Mouse (Mus musculus) MEL (cell line): Measurements from ENCODE around the gene Hoxd8. TPM values are rescaled to one million over a fixed set of nuclear protein-coding genes. Genes with fewer than 3 reads are reported as not detected.

ENCODE experiments used
- DNase-seq: peaks from one replicate; pipeline ENCODE4 v3.0.0; 2011; ENCODE audit warnings: low read depth, low spot score
- H3K27ac ChIP-seq: 2 replicates; pipeline ENCODE4 v1.5.1; 2012; ENCODE audit warnings: low read depth, mild to moderate bottlenecking, control low read depth, low read length, moderate library complexity; ENCODE audit not compliant: control insufficient read depth
- H3K27me3 ChIP-seq, 2 experiments: fragments of 150-350 bp in 1 of 2; sonication (generic) in 1 of 2; 2 replicates each; pipeline ENCODE4 v1.6.1; 2012; ENCODE audit warnings: low read length in 2 of 2, mild to moderate bottlenecking in 2 of 2, improper control_type of control experiment in 1 of 2, moderate library complexity in 1 of 2; ENCODE audit not compliant: insufficient read depth in 2 of 2, control insufficient read depth in 1 of 2
- H3K36me3 ChIP-seq, 2 experiments: 2 replicates each; pipeline ENCODE4 v1.6.1; 2012 to 2014; ENCODE audit warnings: low read length in 2 of 2, improper control_type of control experiment in 1 of 2, inconsistent platforms in 1 of 2, mild to moderate bottlenecking in 1 of 2; ENCODE audit not compliant: insufficient read depth in 2 of 2, control insufficient read depth in 1 of 2
- H3K4me1 ChIP-seq, 2 experiments: fragments of 150-350 bp in 1 of 2; sonication (generic) in 1 of 2; 2 replicates each; pipeline ENCODE4 v1.6.1; 2012; ENCODE audit warnings: low read length in 2 of 2, improper control_type of control experiment in 1 of 2, mild to moderate bottlenecking in 1 of 2; ENCODE audit not compliant: insufficient read depth in 2 of 2, control insufficient read depth in 1 of 2
- H3K4me3 ChIP-seq, 2 experiments: fragments of 150-350 bp in 1 of 2; sonication (generic) in 1 of 2; 2 replicates each; pipeline ENCODE4 v1.5.1; 2012; ENCODE audit warnings: low read depth in 2 of 2, low read length in 2 of 2, mild to moderate bottlenecking in 2 of 2, moderate library complexity in 2 of 2, control low read depth in 1 of 2, improper control_type of control experiment in 1 of 2; ENCODE audit not compliant: control insufficient read depth in 1 of 2, insufficient read depth in 1 of 2
- H3K79me2 ChIP-seq: 2 replicates; pipeline ENCODE4 v1.6.1; 2012; ENCODE audit warnings: mild to moderate bottlenecking, low read length, moderate library complexity; ENCODE audit not compliant: control insufficient read depth, poor library complexity, insufficient read depth
- H3K9ac ChIP-seq: 2 replicates; pipeline ENCODE4 v1.6.1; 2012; ENCODE audit warnings: low read depth, mild to moderate bottlenecking, control low read depth, low read length, moderate library complexity; ENCODE audit not compliant: control insufficient read depth, poor library complexity, severe bottlenecking
- H3K9me3 ChIP-seq: fragments of 150-350 bp; sonication (generic); replicated peaks from 2 replicates; pipeline ENCODE4 v1.6.1; 2012; ENCODE audit warnings: mild to moderate bottlenecking, low read length, improper control_type of control experiment, moderate library complexity; ENCODE audit not compliant: insufficient read depth
- CHD2 ChIP-seq: IDR thresholded peaks from 2 replicates; pipeline ENCODE4 v1.6.1; 2011; ENCODE audit warnings: low read length, improper control_type of control experiment
- CTCF ChIP-seq, 3 experiments: IDR thresholded peaks in 2 of 3; conservative IDR thresholded peaks in 1 of 3; 2 replicates each; pipeline ENCODE4 v1.5.1; 2011 to 2012; ENCODE audit warnings: low read length in 3 of 3, low read depth in 2 of 3, mild to moderate bottlenecking in 2 of 3, improper control_type of control experiment in 1 of 3, inconsistent platforms in 1 of 3, mixed read lengths in 1 of 3, moderate library complexity in 1 of 3; ENCODE audit not compliant: control insufficient read depth in 1 of 3, insufficient read depth in 1 of 3, poor library complexity in 1 of 3, severe bottlenecking in 1 of 3
- GATA1 ChIP-seq: IDR thresholded peaks from 2 replicates; pipeline ENCODE4 v1.6.1; 2011; ENCODE audit warnings: low read depth, low read length, improper control_type of control experiment
- KAT2A ChIP-seq: conservative IDR thresholded peaks from 2 replicates; pipeline ENCODE4 v1.6.1; 2012; ENCODE audit warnings: low read depth, low read length, improper control_type of control experiment, inconsistent platforms
- MAX ChIP-seq: IDR thresholded peaks from 2 replicates; pipeline ENCODE4 v1.6.1; 2011; ENCODE audit warnings: low read length, improper control_type of control experiment
- MAZ ChIP-seq: IDR thresholded peaks from 2 replicates; pipeline ENCODE4 v1.6.1; 2012; ENCODE audit warnings: low read depth, mild to moderate bottlenecking, inconsistent platforms, low read length, improper control_type of control experiment
- MEF2A ChIP-seq: IDR thresholded peaks from 2 replicates; pipeline ENCODE4 v1.6.1; 2014; ENCODE audit warnings: low read depth, mild to moderate bottlenecking, inconsistent platforms, low read length, improper control_type of control experiment; ENCODE audit not compliant: poor library complexity, insufficient replicate concordance, severe bottlenecking; ENCODE audit errors: extremely low read depth
- MYC ChIP-seq: IDR thresholded peaks from 2 replicates; pipeline ENCODE4 v1.6.1; 2011; ENCODE audit warnings: low read depth, mild to moderate bottlenecking, low read length, improper control_type of control experiment, moderate library complexity
- NRF1 ChIP-seq: IDR thresholded peaks from 2 replicates; pipeline ENCODE4 v1.6.1; 2014; ENCODE audit warnings: low read depth, mild to moderate bottlenecking, inconsistent platforms, low read length, improper control_type of control experiment, moderate library complexity; ENCODE audit not compliant: poor library complexity, insufficient read depth, severe bottlenecking
- POLR2AphosphoS5 ChIP-seq: IDR thresholded peaks from 2 replicates; pipeline ENCODE4 v1.6.1; 2012; ENCODE audit warnings: low read depth, borderline replicate concordance, mild to moderate bottlenecking, inconsistent platforms, low read length, moderate library complexity, mixed read lengths
- RAD21 ChIP-seq: IDR thresholded peaks from 2 replicates; pipeline ENCODE4 v1.6.1; 2011; ENCODE audit warnings: mild to moderate bottlenecking, low read depth, low read length, improper control_type of control experiment
- RCOR1 ChIP-seq: IDR thresholded peaks from 2 replicates; pipeline ENCODE4 v1.6.1; 2012; ENCODE audit warnings: low read depth, mild to moderate bottlenecking, inconsistent platforms, low read length, improper control_type of control experiment
- SMC3 ChIP-seq: IDR thresholded peaks from 2 replicates; pipeline ENCODE4 v1.6.1; 2011; ENCODE audit warnings: low read depth, low read length, improper control_type of control experiment
- ZC3H11A ChIP-seq: IDR thresholded peaks from 2 replicates; pipeline ENCODE4 v1.6.1; 2012; ENCODE audit warnings: low read depth, mild to moderate bottlenecking, inconsistent platforms, low read length, improper control_type of control experiment
- ZKSCAN1 ChIP-seq: IDR thresholded peaks from 2 replicates; pipeline ENCODE4 v1.6.1; 2012; ENCODE audit warnings: low read depth, mild to moderate bottlenecking, inconsistent platforms, low read length, improper control_type of control experiment, moderate library complexity
- polyA plus RNA-seq, 2 experiments: library from polyadenylated mRNA; stranded (reverse) in 1 of 2; unstranded in 1 of 2; fragments of >175 nt in 1 of 2; fragments of >200 nt in 1 of 2; gene quantifications; 2 replicates each; pipeline versions ENCODE4 v1.2.1 to v1.2.4; 2012; ENCODE audit warnings: low replicate concordance in 2 of 2, low read depth in 1 of 2; ENCODE audit not compliant: insufficient read length in 2 of 2, insufficient read depth in 1 of 2, missing spikeins in 1 of 2
- total RNA-seq: library from RNA; depleted of rRNA; stranded (reverse); fragments of 300-350 nt; gene quantifications from 2 replicates; pipeline ENCODE4 v1.2.3, GENCODE M21; 2012

Hoxd8 gene
- total and polyA plus RNA-seq, 3 experiments, result 4.7 to 7.4 TPM; not detected in 1

GRCm38 (mm10) chr2:74714156-74714789 is 9.9 kb downstream of the Hoxd8 start:
- Histone ChIP-seq H3K4me3 (no peak overlapping the region), H3K79me2 (no peaks in the 10 kb centered on the region), H3K9me3 (no peaks in the 10 kb centered on the region), H3K4me1 (no peaks in the 10 kb centered on the region), H3K9ac (no peak overlapping the region), H3K27ac (no peak overlapping the region), H3K27me3 (peaks cover 0 to 1% of the 10 kb centered on the region in 2 experiments; a peak in 1 of 4 replicates)
- no peak for DNase-seq
- TF ChIP-seq KAT2A, result no peak
- TF ChIP-seq MAZ, result no peak
- no peak for TF ChIP-seq RCOR1
- no peak for TF ChIP-seq MAX
- TF ChIP-seq MYC, result no peak
- TF ChIP-seq POLR2AphosphoS5, result no peak
- no peak for TF ChIP-seq CHD2
- TF ChIP-seq, all 39 proteins: peak for 0
- no peaks in the 10 kb centered on the region for H3K36me3 ChIP-seq

GRCm38 (mm10) chr2:74714881-74715280 is 10.5 kb downstream of the Hoxd8 start:
- no peak for TF ChIP-seq ZKSCAN1
- no peak for TF ChIP-seq MEF2A
- TF ChIP-seq NRF1, result peak; percentile 73
- TF ChIP-seq, all 39 proteins: peak for 1
- no peaks in the 10 kb centered on the region for H3K4me1 ChIP-seq
- no peaks in the 10 kb centered on the region for H3K9me3 ChIP-seq
- H3K27ac ChIP-seq, result no peak overlapping the region
- peak overlapping the region in 1 of 2 experiments; percentile 26; a peak in 1 of 4 replicates for H3K4me3 ChIP-seq
- peak; percentile 20 for DNase-seq
- no peak overlapping the region for H3K9ac ChIP-seq
- H3K36me3 ChIP-seq, result no peaks in the 10 kb centered on the region
- no peaks in the 10 kb centered on the region for H3K79me2 ChIP-seq
- peaks cover 0 to 1% of the 10 kb centered on the region in 2 experiments; a peak in 1 of 4 replicates for H3K27me3 ChIP-seq

- Histone ChIP-seq H3K79me2 (no peaks in the 10 kb centered on the region), H3K27ac (no peak overlapping the region), H3K27me3 (peaks cover 0 to 1% of the 10 kb centered on the region in 2 experiments; a peak in 1 of 4 replicates), H3K9me3 (no peaks in the 10 kb centered on the region)
- TF ChIP-seq NRF1, result no peak
- no peak for TF ChIP-seq RCOR1
- TF ChIP-seq SMC3, result peak; percentile 86
- no peak for TF ChIP-seq GATA1
- peak; percentile 88 for TF ChIP-seq ZC3H11A
- peak; percentile 93 for TF ChIP-seq RAD21
- TF ChIP-seq CTCF (IDR thresholded peaks at IDR 0.05 in 2 of 3, conservative IDR thresholded peaks at IDR 0.05 in 1 of 3; ENCODE audit: control insufficient read depth in 1 of 3, insufficient read depth in 1 of 3, low read depth in 2 of 3, low read length in 3 of 3, poor library complexity in 1 of 3, severe bottlenecking in 1 of 3), result peak; percentile 81 to 98 (median 87)
- TF ChIP-seq, all 39 proteins: peak for 4
- no peaks in the 10 kb centered on the region for H3K4me1 ChIP-seq
- peak overlapping the region; percentile 19; the same call in 1 of the 2 replicates for H3K9ac ChIP-seq
- no peaks in the 10 kb centered on the region for H3K36me3 ChIP-seq
- peak; percentile 92 for DNase-seq
- peak overlapping the region; percentile 26 to 44; a peak in 3 of 4 replicates for H3K4me3 ChIP-seq
Observed at GRCm38 (mm10) chr2:74715504-74716241, 11.3 kb downstream of the Hoxd8 start.
